Mouse (Mus musculus) urinary bladder, adult 2 months (tissue): Measurements from ENCODE around the gene Trio. TPM values are rescaled to one million over a fixed set of nuclear protein-coding genes. Genes with fewer than 3 reads are reported as not detected.

ENCODE experiments used
- DNase-seq: peaks from one replicate; pipeline ENCODE4 v3.0.0; 2022; ENCODE audit warnings: low spot score
- polyA plus RNA-seq: library from polyadenylated mRNA; depleted of rRNA; stranded (reverse); fragments of >200 nt; gene quantifications from 2 replicates; pipeline ENCODE4 v1.2.3, GENCODE M21; 2012

Gene Trio
- polyA plus RNA-seq, 1 experiment: 71.0 TPM

GRCm38 (mm10) chr15:27796868-27797222 lies 228.8 kb downstream of the Trio start:
- DNase-seq: no peak

- no peak for DNase-seq
These were observed 229.4 kb downstream of the Trio start for GRCm38 (mm10) chr15:27795942-27796867.

GRCm38 (mm10) chr15:27793284-27793683 lies 232.4 kb downstream of the Trio start:
- DNase-seq: no peak

GRCm38 (mm10) chr15:27792473-27792872 lies 233.2 kb downstream of the Trio start:
- no peak for DNase-seq

- no peak for DNase-seq
These were observed 234.5 kb downstream of the Trio start for GRCm38 (mm10) chr15:27791141-27791540.

- DNase-seq: no peak
These were observed 234.9 kb downstream of the Trio start for GRCm38 (mm10) chr15:27790699-27791098.

GRCm38 (mm10) chr15:27789325-27789724 lies 236.3 kb downstream of the Trio start:
- no peak for DNase-seq

- no peak for DNase-seq
These were observed 237.4 kb downstream of the Trio start for GRCm38 (mm10) chr15:27788122-27788759.

- no peak for DNase-seq
These were observed 238.5 kb downstream of the Trio start for GRCm38 (mm10) chr15:27787151-27787550.

- DNase-seq: no peak
These were observed 239.2 kb downstream of the Trio start for GRCm38 (mm10) chr15:27786418-27786817.

GRCm38 (mm10) chr15:27785280-27786001 lies 240.2 kb downstream of the Trio start:
- no peak for DNase-seq

GRCm38 (mm10) chr15:27784126-27784563 lies 241.5 kb downstream of the Trio start:
- no peak for DNase-seq

- DNase-seq: no peak
These were observed 242.0 kb downstream of the Trio start for GRCm38 (mm10) chr15:27783541-27784125.

GRCm38 (mm10) chr15:27783092-27783491 lies 242.6 kb downstream of the Trio start:
- no peak for DNase-seq

GRCm38 (mm10) chr15:27782383-27783036 lies 243.1 kb downstream of the Trio start:
- no peak for DNase-seq

- DNase-seq: no peak
These were observed 245.8 kb downstream of the Trio start for GRCm38 (mm10) chr15:27779827-27780226.

GRCm38 (mm10) chr15:27779398-27779797 lies 246.2 kb downstream of the Trio start:
- DNase-seq: no peak

- no peak for DNase-seq
These were observed 247.4 kb downstream of the Trio start for GRCm38 (mm10) chr15:27778256-27778655.

- no peak for DNase-seq
These were observed 248.0 kb downstream of the Trio start for GRCm38 (mm10) chr15:27777455-27778190.

GRCm38 (mm10) chr15:27774481-27774880 lies 251.2 kb downstream of the Trio start:
- DNase-seq: no peak
